Mouse (Mus musculus) cerebellum, postnatal 4 days (tissue): ENCODE measurements around the gene Phgdh.

ENCODE experiments used
- DNase-seq, 2 experiments: peaks; one replicate each; pipeline ENCODE4 v3.0.0; 2022; ENCODE audit warnings: low spot score in 2 of 2, mixed read lengths in 1 of 2

The Phgdh gene

GRCm38 (mm10) chr3:98299391-98300100 lies 40.2 kb downstream of the Phgdh start:
- no peak for DNase-seq

GRCm38 (mm10) chr3:98295965-98296364 lies 43.8 kb downstream of the Phgdh start:
- DNase-seq = no peak

GRCm38 (mm10) chr3:98291044-98291443 lies 48.7 kb downstream of the Phgdh start:
- DNase-seq = no peak

- no peak for DNase-seq
These were observed 56.6 kb downstream of the Phgdh start for GRCm38 (mm10) chr3:98283205-98283604.

- DNase-seq = no peak
These were observed 57.4 kb downstream of the Phgdh start for GRCm38 (mm10) chr3:98282422-98282821.

- peak; percentile 50 to 54 for DNase-seq
These were observed 58.7 kb downstream of the Phgdh start for GRCm38 (mm10) chr3:98280933-98281678.

- DNase-seq = peak in 1 of 2 experiments; percentile 15
These were observed 59.4 kb downstream of the Phgdh start, which contains the start of gene Hmgcs2 for GRCm38 (mm10) chr3:98280204-98280932. Gene Hmgcs2, plus strand, starts transcription at chr3:98280435.

GRCm38 (mm10) chr3:98279682-98280081 lies 60.1 kb downstream of the Phgdh start:
- no peak for DNase-seq

GRCm38 (mm10) chr3:98273623-98274398 lies 66.0 kb downstream of the Phgdh start:
- no peak for DNase-seq

- no peak for DNase-seq
These were observed 72.5 kb downstream of the Phgdh start for GRCm38 (mm10) chr3:98267249-98267651.
